Mouse (Mus musculus) stomach, embryonic 14.5 days (tissue): ENCODE measurements around the gene Zc3hav1l. TPM values are rescaled to one million over a fixed set of nuclear protein-coding genes. Genes with fewer than 3 reads are reported as not detected.

ENCODE experiments used
- ATAC-seq: fragments of 200-750 bp; cut with Nextera tagmentation; 2 replicates; pipeline ENCODE4 v1.8.0; 2017; ENCODE audit warnings: low read depth, moderate TSS enrichment; ENCODE audit not compliant: insufficient number of reproducible peaks, insufficient read depth, low FRiP score
- H3K27ac ChIP-seq: fragments of 300-500 bp; sonication (generic); 2 replicates; pipeline ENCODE4 v1.5.1; 2014; ENCODE audit warnings: mild to moderate bottlenecking, low read length, moderate library complexity, mixed read lengths
- H3K27me3 ChIP-seq: fragments of 300-500 bp; sonication (generic); 2 replicates; pipeline ENCODE4 v1.6.1; 2014; ENCODE audit warnings: low read length, control low read depth, mixed read lengths; ENCODE audit not compliant: control insufficient read depth, insufficient read depth
- H3K36me3 ChIP-seq: fragments of 300-500 bp; sonication (generic); 2 replicates; pipeline ENCODE4 v1.6.1; 2014; ENCODE audit warnings: mild to moderate bottlenecking, control low read depth, low read length, moderate library complexity, mixed read lengths; ENCODE audit not compliant: control insufficient read depth, insufficient read depth
- H3K4me1 ChIP-seq: fragments of 300-500 bp; sonication (generic); 2 replicates; pipeline ENCODE4 v1.6.1; 2014; ENCODE audit warnings: low read length, control low read depth, mixed read lengths; ENCODE audit not compliant: control insufficient read depth, insufficient read depth
- H3K4me2 ChIP-seq: fragments of 300-500 bp; sonication (generic); replicated peaks from 2 replicates; pipeline ENCODE4 v1.6.1; 2014; ENCODE audit warnings: low read depth, low read length, control low read depth
- H3K4me3 ChIP-seq: fragments of 300-500 bp; sonication (generic); 2 replicates; pipeline ENCODE4 v1.5.1; 2014; ENCODE audit warnings: low read depth, low read length, control low read depth
- H3K9ac ChIP-seq: fragments of 300-500 bp; sonication (generic); replicated peaks from 2 replicates; pipeline ENCODE4 v1.6.1; 2014; ENCODE audit warnings: low read depth, mild to moderate bottlenecking, control low read depth, low read length, moderate library complexity, mixed read lengths
- H3K9me3 ChIP-seq: fragments of 300-500 bp; sonication (generic); 2 replicates; pipeline ENCODE4 v1.6.1; 2016; ENCODE audit warnings: low read depth, low read length, control low read depth; ENCODE audit not compliant: control insufficient read depth
- WGBS: fragments of 180-500 bp; shearing (Covaris S2); extraction: QIAGEN DNeasy Blood & Tissue Kit; methylation state at CpG from one replicate; pipeline ENCODE4 v1.1.7; 2014; 5-methylcytosine and 5-hydroxymethylcytosine counted together
- polyA plus RNA-seq: library from polyadenylated mRNA; unstranded; fragments of >200 nt; fragmentation: Nextera tagmentation; extraction: Ambion mirVana; gene quantifications from 2 replicates; pipeline ENCODE4 v1.2.1, GENCODE M21; 2014

Zc3hav1l gene
- polyA plus RNA-seq, 1 experiment from 2014 or later = 13.3 TPM

DNA sequence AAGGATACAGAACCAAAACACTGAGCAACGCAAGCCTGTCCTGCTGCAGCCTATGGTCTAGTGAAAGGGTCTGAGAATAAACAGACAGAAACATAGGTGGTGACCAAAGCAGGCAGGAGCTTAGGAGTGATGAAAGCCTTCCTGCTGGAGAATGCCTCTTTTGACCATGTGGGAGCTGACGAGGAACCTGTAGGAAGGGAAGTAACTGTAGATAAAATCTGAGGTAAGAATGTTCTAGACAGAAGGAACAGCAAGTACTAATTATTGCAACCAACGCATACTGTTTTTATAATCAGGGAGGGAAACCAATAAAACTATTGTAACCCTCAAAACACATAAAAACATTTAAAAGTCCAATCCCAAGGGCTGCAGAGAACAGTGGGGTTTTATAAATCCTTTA, 54.9 kb downstream of the Zc3hav1l start:
- ATAC-seq = no peak
- WGBS = 50% methylated on average over 3 of the region's 3 CpGs
- Histone ChIP-seq H3K4me3 (no peak overlapping the region), H3K27me3 (no peaks in the 10 kb centered on the region), H3K4me1 (no peaks in the 10 kb centered on the region), H3K36me3 (no peaks in the 10 kb centered on the region), H3K9me3 (no peaks in the 10 kb centered on the region), H3K27ac (no peak overlapping the region), H3K4me2 (no peak overlapping the region), H3K9ac (no peak overlapping the region)

DNA sequence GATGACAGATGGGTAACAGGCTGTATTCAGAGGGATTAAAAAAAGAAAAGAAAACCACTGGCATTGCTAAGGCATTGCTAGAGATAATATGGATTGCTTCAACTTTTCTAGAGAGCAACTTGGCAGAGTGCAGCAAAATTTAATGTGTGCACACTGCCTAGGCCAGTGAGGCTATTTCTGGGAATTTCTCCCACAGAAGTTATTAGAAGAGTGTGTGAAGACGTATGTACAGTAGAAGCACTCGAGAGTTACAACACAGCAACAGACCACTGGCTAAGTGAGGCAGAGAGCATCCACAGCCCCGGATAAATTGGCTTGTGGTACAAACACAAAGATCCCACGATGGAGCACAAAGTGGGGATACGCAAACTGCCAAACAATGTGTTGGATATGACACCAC, 56.2 kb downstream of the Zc3hav1l start:
- Histone ChIP-seq H3K9ac (no peak overlapping the region), H3K27ac (no peak overlapping the region), H3K36me3 (no peaks in the 10 kb centered on the region), H3K9me3 (no peaks in the 10 kb centered on the region), H3K4me2 (no peak overlapping the region), H3K4me1 (no peaks in the 10 kb centered on the region), H3K4me3 (no peak overlapping the region), H3K27me3 (no peaks in the 10 kb centered on the region)
- 71% methylated on average over 5 of the region's 5 CpGs for WGBS
- no peak for ATAC-seq

DNA sequence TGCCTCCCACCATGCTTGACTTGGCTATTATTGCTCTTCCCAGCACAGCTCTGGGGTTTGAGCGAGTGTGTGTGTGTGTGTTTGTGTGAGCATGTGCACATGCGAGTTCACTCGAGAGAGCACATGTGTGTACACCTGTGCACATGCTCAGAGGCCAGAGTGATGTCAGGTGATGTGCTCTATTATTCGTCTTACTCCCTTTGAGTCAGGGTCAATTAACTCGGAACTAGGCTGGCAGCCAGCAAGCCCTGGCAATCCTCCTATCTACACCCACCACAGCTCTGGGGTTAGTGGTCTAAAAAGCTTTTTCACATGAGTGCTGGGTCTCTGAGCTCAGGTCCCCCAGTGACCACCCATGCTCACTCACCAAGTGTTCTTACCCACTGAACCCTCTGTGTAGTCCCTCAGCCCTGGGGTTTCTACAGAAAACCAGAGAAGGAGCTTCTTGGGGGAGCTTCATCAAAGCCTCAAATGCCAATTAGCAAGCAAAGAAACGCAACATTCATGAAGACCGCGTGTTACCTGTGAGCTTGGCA, 56.7 kb downstream of the Zc3hav1l start:
- Histone ChIP-seq H3K4me1 (no peaks in the 10 kb centered on the region), H3K27ac (no peak overlapping the region), H3K27me3 (no peaks in the 10 kb centered on the region), H3K9ac (no peak overlapping the region), H3K9me3 (no peaks in the 10 kb centered on the region), H3K36me3 (no peaks in the 10 kb centered on the region), H3K4me3 (no peak overlapping the region), H3K4me2 (no peak overlapping the region)
- ATAC-seq = no peak
- 76% methylated on average over 8 of the region's 8 CpGs for WGBS

DNA sequence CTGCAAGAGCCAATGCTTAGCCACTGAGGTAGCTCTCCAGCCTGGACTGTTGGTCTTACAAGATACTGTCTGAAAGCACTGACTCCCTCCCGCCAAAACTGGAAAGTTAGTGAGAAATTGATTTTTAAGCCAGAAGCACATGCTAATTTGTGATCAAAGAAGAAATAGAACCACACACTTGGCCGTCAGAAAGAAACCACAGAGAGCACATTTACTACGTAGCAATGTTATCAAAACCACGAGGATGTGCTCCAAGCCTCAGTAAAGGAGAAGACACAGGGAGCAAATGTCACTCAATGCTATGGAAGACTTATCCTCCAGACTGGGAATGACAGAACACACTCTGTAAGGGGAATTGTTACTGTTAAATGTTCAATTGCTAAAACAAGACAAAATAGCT, 57.6 kb downstream of the Zc3hav1l start:
- no peaks in the 10 kb centered on the region for H3K36me3 ChIP-seq
- no peak overlapping the region for H3K9ac ChIP-seq
- H3K4me1 ChIP-seq = no peaks in the 10 kb centered on the region
- no peaks in the 10 kb centered on the region for H3K9me3 ChIP-seq
- H3K4me2 ChIP-seq = no peak overlapping the region
- 88% methylated on average over 4 of the region's 4 CpGs for WGBS
- no peaks in the 10 kb centered on the region for H3K27me3 ChIP-seq
- no peak for ATAC-seq
- H3K4me3 ChIP-seq = no peak overlapping the region
- no peak overlapping the region for H3K27ac ChIP-seq

DNA sequence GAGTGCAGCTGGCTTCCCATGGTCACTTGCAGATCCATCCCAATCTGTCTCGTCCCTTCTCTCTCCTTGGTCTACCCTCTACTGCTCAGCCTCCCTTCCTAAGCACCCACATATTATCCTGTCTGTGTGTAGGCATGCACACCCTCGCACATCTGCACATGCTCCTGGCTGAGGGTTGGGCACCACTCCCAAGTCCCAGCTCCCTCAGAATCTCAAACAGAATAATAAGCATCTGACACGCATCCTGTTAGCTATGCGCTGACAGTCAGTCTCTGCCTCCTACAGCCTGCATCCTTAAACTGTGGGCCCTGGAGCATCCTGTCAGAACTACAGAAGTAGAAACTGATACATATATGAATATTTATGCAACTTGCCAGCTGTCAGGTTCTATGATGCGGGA, 58.4 kb downstream of the Zc3hav1l start:
- Histone ChIP-seq H3K27me3 (no peaks in the 10 kb centered on the region), H3K9me3 (no peaks in the 10 kb centered on the region), H3K4me3 (no peak overlapping the region), H3K4me2 (no peak overlapping the region), H3K36me3 (no peaks in the 10 kb centered on the region), H3K27ac (no peak overlapping the region), H3K9ac (no peak overlapping the region), H3K4me1 (no peaks in the 10 kb centered on the region)
- ATAC-seq = no peak
- WGBS = 80% methylated on average over 5 of the region's 5 CpGs

DNA sequence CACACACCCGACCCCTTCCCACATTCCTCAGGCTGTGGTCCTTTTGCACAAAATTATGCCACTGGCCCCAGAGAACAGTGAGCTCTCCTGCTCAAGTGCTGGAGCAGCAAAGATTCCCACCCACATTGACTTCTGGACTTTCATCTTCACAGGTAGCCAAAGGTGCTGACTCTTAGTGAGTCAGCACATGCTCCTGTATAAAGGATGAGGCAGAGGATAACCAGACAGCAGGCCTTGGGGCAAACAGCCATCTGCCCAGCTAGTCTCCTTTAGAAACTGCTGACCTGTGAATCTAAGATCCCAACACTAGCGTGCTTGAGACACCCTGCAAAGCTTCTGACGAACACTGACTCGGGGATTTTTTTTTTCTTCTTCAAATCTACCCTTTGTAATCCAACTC, 60.7 kb downstream of the Zc3hav1l start:
- Histone ChIP-seq H3K4me3 (no peak overlapping the region), H3K4me1 (no peaks in the 10 kb centered on the region), H3K27ac (no peak overlapping the region), H3K9ac (no peak overlapping the region), H3K36me3 (no peaks in the 10 kb centered on the region), H3K4me2 (no peak overlapping the region), H3K27me3 (no peaks in the 10 kb centered on the region), H3K9me3 (no peaks in the 10 kb centered on the region)
- WGBS = 75% methylated on average over 4 of the region's 4 CpGs
- ATAC-seq = no peak

Other genes with a start within 250 kb of the Zc3hav1l start
- gene Tmem213, start 190.0 kb downstream of the Zc3hav1l start, polyA plus RNA-seq = 0.59 and 1.00 TPM in 2 replicates
- gene Atp6v0a4, start 174.7 kb downstream of the Zc3hav1l start, polyA plus RNA-seq = 3.7 and 5.0 TPM in 2 replicates
- 6.7 and 8.1 TPM in 2 replicates for gene D630045J12Rik, start 45.2 kb downstream of the Zc3hav1l start, polyA plus RNA-seq
- 5.8 and 6.3 TPM in 2 replicates for gene Zc3hav1, start 55.3 kb upstream of the Zc3hav1l start, polyA plus RNA-seq
- gene Ttc26, start 82.2 kb upstream of the Zc3hav1l start, polyA plus RNA-seq = 6.9 and 9.2 TPM in 2 replicates
- 22.9 and 23.6 TPM in 2 replicates for gene Ubn2, start 134.7 kb upstream of the Zc3hav1l start, polyA plus RNA-seq
- gene Fmc1, start 234.2 kb upstream of the Zc3hav1l start, polyA plus RNA-seq = 137 and 148 TPM in 2 replicates